Mouse (Mus musculus) kidney, postnatal 25 days (tissue): ENCODE data around the gene Actl10.

Experiments used
- DNase-seq, 2 experiments: peaks; one replicate each; pipeline ENCODE4 v3.0.0; 2021; ENCODE audit warnings: mixed read lengths in 2 of 2

Actl10 gene

GRCm38 (mm10) chr2:154551927-154552326, 351 bp downstream of the Actl10 start:
- no peak for DNase-seq

- DNase-seq = peak; percentile 72 to 79
Measured at GRCm38 (mm10) chr2:154552424-154552907, 890 bp downstream of the Actl10 start.

GRCm38 (mm10) chr2:154555235-154555634, 3.7 kb downstream of the Actl10 start:
- DNase-seq = no peak

- DNase-seq = peak; percentile 46 to 73
Measured at GRCm38 (mm10) chr2:154557184-154557832, 5.7 kb downstream of the Actl10 start.

- peak in 1 of 2 experiments; percentile 33 for DNase-seq
Measured at GRCm38 (mm10) chr2:154558264-154559039, 6.9 kb downstream of the Actl10 start, which contains the start of gene Necab3. Gene Necab3 (minus strand): TSS chr2:154558890.

GRCm38 (mm10) chr2:154563612-154564170, 12.1 kb downstream of the Actl10 start:
- DNase-seq = peak; percentile 75 to 88

GRCm38 (mm10) chr2:154565562-154565961, 14.0 kb downstream of the Actl10 start:
- DNase-seq = no peak

GRCm38 (mm10) chr2:154566641-154567040, 15.1 kb downstream of the Actl10 start:
- peak; percentile 42 to 68 for DNase-seq

- no peak for DNase-seq
Measured at GRCm38 (mm10) chr2:154567766-154568165, 16.2 kb downstream of the Actl10 start.

- DNase-seq = no peak
Measured at GRCm38 (mm10) chr2:154568329-154569070, 16.9 kb downstream of the Actl10 start.

- DNase-seq = peak; percentile 63 to 80
Measured at GRCm38 (mm10) chr2:154569071-154569748, 17.6 kb downstream of the Actl10 start.

GRCm38 (mm10) chr2:154569836-154570286, 18.3 kb downstream of the Actl10 start, which contains the start of gene E2f1:
Gene E2f1 (minus strand): TSS chr2:154569892.
- peak; percentile 95 to 98 for DNase-seq

- no peak for DNase-seq
Measured at GRCm38 (mm10) chr2:154570666-154571065, 19.1 kb downstream of the Actl10 start.

GRCm38 (mm10) chr2:154571266-154571665, 19.7 kb downstream of the Actl10 start:
- DNase-seq = no peak

- no peak for DNase-seq
Measured at GRCm38 (mm10) chr2:154571976-154572375, 20.4 kb downstream of the Actl10 start.

GRCm38 (mm10) chr2:154572996-154573395, 21.4 kb downstream of the Actl10 start:
- no peak for DNase-seq

- DNase-seq = no peak
Measured at GRCm38 (mm10) chr2:154574271-154574670, 22.7 kb downstream of the Actl10 start.

GRCm38 (mm10) chr2:154576876-154577743, 25.5 kb downstream of the Actl10 start:
- DNase-seq = no peak

- DNase-seq = no peak
Measured at GRCm38 (mm10) chr2:154577744-154578067, 26.1 kb downstream of the Actl10 start.

- DNase-seq = peak in 1 of 2 experiments; percentile 54
Measured at GRCm38 (mm10) chr2:154580586-154580985, 29.0 kb downstream of the Actl10 start.

GRCm38 (mm10) chr2:154581421-154581820, 29.8 kb downstream of the Actl10 start:
- no peak for DNase-seq
